Mouse (Mus musculus) T-cell, adult 2 months (primary cell): ENCODE measurements around the gene Crhr2.

ENCODE experiments used
- DNase-seq: peaks from one replicate; pipeline ENCODE4 v3.0.0; 2022; ENCODE audit warnings: low spot score

Gene Crhr2

DNA sequence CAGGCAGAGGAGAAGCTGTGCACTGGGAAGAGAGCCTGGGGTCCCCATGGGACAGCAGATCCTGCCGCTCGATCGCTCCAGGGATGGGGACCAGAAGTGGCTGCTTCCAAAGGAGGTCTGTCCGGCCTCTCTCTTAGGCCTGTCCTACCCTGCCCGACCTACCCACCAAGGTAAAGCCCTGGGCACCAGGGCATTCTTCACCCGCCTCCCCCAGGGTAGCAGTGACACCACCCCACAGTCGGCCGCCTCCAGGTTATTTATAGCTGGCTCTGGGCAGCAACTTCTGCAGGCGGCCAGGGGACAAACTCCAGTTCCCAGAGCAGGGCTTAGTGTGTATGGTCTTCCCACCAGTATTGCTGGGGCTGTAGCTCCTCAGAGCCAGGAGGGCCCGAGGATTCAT, at the start of gene Crhr2:
Gene Crhr2 (minus strand): TSS at position 223 of the 400 bp plus-strand sequence.
- no peak for DNase-seq

DNA sequence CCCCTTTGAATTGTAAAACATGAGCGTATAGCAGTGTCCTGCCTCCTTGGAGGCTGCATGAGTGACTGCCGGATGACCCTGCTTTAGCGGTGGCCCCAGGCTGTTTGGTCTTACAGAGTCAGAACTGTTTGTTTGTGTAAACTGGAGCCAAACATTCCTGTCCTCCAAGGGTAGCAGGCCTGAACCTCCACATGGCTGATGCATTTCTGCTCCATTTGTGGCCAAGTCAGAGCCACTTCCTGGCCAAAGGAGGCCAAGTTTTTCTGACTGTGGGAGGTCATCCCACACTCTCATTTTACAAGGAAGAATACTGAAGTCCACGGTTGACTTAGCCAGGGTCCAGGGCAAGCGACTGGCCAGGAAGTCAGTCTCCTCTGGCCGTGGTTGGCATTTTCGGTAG, 46.7 kb upstream of the Crhr2 start:
- no peak for DNase-seq

DNA sequence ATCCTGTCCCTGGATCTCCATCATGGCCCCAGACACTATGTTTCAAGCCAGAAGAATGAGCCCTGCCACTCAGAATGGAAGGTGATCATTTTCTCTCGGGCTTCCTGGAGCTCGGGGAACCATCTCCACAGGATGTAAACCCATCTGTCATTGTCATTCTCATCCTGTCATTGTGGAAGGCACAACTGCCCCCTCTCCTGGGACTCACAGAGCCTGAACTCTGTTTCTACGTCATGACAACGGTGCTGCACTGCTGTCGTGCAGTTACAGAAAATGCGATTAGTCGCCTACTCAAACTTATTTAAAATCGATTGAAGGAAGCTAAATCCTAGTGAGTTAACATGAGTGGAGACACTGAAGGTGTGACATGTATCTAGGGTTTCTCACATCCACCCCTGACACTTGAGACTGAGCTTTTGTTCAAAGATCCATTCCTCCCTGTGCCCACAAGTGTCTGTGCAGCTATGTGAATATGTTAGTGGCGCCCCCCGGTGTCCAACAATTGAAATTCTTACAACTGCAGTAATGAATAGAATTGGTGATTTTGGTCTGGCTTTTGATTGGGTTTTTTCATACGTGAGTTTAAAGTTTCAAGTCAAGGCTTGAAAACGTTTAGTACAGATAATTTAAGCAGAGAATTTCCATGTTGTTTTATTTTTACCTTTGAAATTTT, 44.4 kb upstream of the Crhr2 start:
- DNase-seq: no peak

DNA sequence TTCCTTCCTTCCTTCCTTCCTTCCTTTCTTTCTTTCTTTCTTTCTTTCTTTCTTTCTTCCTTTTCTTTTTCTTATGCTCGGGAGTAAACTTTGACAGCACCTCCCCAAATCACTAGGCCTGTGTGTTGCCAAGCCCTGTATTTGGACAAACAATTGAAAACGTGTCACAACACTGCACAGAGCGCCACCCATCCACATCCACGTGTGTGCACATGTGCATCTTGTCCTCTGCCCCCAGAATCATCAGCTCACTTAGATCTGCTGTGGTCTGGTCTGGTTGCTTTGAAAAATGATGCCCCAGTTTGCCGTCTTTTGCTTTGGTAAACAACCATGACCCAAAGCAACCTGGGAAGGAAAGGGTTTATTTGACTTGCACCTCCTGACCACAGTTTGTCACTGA, 43.1 kb upstream of the Crhr2 start:
- no peak for DNase-seq

DNA sequence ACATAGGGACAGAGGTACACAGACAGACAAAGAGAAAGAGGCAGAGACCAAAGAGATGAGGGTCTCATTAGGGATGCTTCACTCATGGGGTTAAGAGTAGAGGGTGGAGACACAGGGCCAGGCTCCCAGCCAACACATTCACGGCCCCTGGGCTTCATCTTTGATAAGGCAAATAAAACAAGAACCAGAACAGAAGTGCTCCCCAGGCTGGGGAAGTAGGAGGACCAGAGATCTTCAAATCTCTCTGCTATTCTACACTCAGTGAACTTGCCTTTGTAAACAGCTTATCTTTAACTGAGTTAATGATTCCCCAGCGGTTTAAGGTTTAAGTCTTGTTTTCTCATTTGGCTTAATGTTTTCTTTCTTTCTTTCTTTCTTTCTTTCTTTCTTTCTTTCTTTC, 42.6 kb upstream of the Crhr2 start:
- DNase-seq: no peak

DNA sequence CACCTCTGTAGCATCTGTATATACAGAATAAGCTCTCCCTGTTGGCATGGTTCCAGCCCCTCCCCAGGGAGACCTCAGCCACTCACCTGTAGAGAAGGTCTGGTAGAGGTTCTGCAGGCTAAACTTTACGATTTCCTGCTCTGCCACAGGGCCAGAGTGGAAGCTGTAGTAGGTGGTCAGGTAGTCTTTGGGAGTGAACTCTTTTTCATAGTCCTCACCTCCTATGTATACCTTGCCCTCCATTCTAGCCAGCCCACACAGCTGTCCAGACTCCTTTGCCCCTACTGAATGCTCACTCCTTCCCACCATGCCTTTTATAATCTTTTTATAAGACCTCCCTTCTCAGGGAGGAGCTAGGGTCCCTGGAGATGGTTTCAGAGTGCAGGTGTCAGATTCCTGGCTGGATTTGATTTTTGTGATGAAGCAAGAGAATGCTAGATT, 41.9 kb upstream of the Crhr2 start, which contains the start of gene Inmt:
Gene Inmt (minus strand): TSS at position 303 of the 441 bp plus-strand sequence.
- DNase-seq: no peak

DNA sequence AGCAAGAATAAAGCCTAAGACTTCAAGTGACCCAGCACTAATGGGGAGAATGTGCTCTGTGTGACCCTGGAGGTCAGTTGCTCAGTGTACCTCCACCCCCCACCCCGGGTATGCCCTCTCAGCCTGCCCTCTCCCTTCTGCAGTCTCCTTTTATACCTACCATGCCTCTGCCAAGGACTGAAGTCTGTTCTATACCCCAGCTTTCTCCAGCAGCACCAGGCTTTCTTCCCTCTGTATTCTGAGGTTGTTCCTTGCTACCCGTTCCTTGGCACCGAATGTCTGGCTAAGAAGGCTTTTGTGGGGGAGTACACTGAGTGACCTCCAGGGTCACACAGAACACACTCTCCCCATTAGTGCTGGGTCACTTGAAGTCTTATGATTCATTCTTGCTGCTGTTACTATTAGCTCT, 41.1 kb upstream of the Crhr2 start:
- DNase-seq: no peak

DNA sequence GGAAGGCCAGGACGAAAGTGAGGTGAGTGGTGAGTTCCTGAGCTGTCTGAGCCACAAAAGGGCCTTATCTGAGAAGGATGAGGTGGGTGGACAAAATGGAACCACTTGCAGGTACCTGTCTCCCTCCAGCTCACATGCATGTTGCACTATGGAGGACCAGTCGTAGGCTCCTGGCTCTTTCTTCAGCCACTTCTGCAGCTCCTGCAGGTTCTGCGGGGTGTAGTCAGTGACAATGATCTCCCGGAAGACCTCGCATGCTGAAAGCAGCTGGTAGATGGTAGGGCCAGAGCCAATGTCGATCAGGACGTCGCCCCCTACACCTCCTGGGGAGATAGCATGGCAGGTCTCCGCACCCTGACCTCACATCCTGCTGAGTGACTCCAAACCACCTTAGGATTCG, 40.4 kb upstream of the Crhr2 start:
- DNase-seq: no peak

DNA sequence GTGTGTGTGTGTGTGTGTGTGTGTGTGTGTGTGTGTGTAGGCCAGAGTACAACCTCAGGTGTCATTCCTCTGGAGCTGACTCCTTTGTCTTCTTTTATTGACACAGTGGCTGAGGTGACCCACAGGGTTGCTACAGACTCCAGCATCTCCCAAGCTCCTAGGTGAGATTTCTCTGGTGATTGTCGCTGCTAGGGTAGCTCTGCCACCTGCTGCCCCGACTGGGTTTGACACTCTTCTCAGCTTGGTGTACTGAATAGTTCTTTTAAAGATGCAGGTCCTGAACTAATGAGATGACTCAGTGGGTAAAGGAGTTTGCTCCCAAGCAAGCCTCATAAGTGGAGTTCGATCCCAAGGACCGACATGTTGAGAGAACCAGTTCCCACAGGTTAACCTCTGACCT, 38.8 kb upstream of the Crhr2 start:
- DNase-seq: no peak

DNA sequence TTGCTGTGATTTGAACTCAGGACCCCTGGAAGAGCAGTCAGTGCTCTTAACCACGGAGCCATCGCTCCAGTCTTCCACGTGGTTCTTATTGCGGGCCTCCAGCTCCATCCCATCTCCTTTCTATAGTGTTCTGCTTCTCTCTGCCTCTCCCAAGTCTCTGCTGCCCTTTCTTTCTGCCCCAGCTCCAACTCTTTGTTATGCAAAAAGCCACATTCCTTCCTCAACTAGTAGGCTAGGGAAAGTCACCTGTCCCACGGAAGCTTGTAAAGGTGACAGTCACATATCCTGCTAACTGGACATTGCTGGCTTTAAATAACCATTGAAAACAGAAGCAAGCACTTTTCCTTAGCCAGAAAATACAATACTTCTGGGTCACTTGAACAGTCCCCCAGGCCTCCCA, 37.0 kb upstream of the Crhr2 start:
- no peak for DNase-seq

DNA sequence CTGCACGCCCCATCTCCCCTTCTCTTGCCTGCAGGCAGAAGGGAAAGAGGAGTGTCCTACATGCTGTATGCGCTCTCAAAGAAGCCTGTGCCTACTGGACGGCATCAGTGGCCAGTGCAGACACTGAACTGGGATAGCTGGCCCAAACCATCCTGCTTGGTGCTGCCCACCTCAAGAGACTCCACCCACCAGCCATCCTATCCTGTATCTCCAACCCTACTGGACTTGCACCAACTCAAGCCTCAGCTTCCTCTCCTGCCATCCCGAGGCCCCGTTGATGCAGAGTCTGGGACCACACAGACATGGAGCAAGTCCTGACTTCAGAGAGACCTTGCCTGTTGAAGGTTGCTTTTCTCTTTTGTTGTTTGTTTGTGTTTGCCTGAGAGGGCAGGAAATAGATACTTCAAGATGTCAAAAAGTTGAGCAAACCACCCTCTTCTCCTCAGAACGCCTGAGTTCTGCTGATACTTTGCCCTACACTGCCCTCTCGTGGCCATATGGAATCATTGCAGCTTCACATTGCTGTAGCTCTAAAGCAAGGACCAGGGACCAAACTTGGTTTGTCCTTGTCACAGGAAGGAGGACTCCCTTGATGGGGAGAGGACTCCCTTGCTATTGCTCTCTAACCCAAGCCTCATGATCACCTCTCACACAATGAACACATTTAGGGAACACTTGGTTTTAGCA, 34.1 kb upstream of the Crhr2 start:
- peak; percentile 65 for DNase-seq

DNA sequence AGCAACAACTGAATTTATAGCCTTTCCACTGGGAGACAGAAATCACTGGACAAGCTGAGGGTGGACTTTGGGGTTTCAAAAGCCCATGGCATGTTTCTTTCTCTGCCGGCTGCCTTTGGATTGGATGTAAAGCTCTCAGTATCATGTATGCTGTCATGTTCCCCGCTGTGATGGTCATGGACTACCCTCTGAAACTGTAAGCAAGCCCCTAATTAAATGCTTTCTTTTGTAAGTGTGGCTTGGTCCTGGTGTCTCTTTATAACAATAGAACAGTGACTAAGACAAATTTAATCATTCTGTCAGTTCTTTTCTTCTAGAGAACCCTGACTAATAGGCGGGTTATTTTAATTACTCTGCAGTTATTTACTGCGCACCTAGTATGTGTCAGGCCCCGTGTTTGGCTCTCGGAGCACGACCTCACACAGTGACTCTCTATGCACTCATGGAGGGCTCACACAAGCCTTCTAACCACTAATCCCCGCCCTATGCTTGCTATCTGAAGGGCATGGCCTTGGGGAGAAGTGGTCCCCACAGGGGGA, 30.3 kb upstream of the Crhr2 start:
- DNase-seq: no peak

DNA sequence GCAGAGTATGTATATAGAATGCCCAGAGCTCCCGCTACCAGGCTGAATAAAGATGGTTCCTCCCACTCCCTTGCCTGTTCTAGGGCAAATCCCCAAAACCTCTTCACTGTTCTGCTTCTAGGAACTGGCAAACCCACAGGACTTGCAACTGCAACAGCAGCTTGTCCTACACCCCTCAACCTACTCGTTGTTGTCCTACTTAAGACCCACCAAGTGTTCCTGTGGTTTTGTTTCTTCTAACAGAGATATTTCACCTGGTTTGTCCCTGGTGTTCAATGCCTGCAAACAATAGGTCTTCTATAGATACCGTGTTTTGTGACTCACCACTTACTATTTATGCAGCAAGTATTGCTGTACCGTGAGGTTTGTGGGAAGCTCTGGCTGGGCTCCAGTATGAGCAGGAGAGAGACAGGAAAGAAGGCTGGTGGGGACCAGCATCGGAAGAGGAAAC, 28.5 kb upstream of the Crhr2 start:
- DNase-seq: no peak

DNA sequence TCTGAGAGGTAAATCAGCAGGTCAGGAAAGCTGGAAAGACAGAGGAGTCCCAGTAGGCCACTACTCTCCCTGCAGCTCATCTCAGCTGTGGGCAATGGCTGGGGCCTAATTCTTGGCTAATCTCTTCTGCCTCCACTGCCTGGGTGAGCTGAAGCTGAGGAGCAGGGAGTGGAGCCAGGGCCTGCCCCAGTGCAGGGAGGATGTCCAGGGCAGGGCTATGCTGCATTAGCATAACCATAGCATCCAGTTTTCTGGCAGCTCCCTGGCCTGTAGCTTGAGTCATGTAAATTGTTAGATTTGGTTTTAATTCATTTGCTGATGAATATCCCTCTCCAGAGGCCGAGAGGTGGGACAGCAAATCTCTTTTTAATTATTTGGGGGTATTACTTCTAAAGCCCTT, 26.4 kb upstream of the Crhr2 start:
- no peak for DNase-seq

DNA sequence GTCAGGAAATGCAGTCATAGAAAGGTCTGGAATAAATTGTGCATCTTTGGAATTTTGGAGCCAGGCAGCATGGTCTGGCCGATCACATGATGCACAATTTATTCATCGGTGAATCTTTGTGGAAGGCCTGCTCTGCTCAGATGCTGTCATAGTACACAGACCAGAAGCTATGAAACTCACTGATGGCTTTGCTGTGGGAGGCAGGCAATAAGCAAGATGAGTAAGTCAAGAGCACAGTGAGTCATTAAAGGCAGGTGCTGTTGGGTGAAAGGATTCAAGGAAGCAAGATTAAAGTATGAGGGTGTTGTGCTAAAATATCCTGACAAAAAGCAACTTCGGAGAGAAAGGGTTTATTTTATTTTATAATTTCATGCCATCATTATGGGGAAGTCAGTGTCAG, 19.4 kb upstream of the Crhr2 start:
- DNase-seq: no peak

DNA sequence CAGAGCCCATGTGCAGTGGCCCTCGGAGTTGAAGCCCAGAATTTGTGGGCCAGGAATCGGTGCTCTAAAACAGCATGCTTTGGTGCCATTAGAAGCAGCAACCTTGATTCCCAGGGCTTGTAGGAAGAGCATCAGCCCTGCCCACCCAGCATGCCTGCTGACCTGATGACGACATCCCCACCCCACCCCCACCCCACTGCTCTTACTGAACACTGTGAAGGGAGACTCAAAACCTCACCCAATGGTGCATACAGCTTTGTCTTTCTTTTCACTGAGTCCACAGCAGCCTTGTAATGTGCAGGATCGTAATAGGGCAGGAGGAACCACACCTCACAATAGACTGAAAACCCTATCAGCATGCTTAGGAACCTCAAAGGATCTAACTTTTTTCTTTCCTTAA, 13.3 kb upstream of the Crhr2 start:
- DNase-seq: no peak

DNA sequence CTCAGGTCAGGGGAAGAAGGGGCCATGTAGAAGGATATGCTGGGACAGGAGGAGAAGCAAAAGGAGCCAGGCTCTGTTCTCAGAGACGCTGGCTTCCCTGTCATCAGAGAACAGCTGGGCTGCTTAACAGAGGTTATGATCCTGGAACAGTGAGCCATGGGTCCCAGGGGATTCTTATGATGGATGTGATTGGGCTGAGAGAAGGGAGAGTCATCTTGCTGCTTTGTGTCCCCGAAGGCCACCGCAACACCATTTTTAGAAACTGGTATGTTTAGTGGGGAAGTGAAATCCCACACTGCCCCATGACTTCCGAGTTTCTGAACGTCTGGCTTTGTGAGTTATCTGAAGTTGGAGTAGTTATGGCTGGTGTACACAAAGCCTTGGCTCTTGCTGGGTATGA, 12.5 kb upstream of the Crhr2 start:
- no peak for DNase-seq

DNA sequence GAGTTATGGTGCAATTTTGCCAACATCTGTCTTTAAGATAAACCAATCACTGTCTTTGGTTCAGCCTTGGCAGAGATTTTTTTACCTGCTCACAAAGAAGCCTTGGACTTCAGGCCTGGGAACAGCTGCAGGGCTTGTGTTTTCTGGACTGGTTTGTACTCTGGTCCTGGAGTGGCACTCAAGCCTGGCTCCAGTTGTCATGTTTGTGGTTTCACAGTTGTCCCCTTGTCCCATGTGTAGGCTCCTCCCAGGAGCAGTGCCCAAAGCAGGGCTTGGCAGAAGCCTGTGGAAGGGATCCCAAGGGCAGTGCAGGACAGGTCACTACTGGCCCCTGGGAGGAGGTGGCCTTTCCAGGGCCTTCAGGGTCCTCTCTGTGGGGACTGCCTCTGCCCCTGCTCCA, 5.5 kb upstream of the Crhr2 start:
- DNase-seq: no peak

DNA sequence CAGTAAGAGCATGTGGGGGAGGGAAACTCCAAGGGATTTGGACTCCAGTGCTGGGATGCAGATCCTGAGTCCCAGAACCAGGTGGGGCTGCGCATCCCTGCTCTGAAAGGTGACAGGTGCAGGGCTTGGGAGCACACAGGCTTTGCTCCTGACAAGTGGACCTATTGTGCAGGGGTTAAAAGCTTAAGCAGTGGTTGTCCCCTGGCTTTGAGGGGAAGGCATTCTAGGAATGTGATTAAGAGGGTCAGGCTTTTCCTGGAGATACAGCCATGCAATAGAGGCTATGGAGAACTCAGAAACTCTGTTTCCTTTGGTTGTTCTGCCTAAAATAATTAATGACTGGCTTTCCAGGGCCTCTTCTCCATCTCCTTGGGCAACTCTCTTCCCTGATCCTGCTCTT, 609 bp upstream of the Crhr2 start:
- no peak for DNase-seq

DNA sequence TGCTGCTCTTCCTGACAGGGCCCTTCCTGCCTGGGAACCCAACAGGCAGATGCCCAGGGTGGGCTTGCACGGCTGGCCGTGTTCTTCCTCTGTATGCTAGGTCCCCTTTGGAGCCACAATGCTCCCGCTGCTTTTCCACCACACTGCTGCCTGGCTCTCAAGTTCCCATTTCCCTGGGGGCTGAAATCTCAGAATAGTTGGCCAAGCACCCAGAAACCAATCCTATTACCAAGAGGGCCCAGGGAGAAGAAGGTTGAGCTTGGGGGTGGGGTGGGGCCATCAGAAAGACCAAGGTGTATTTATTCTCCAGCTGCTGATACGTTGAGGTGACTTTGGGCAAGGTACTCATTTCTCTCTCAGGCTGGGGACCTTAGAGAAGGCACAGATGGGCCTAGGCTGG, 1.5 kb downstream of the Crhr2 start:
- no peak for DNase-seq

DNA sequence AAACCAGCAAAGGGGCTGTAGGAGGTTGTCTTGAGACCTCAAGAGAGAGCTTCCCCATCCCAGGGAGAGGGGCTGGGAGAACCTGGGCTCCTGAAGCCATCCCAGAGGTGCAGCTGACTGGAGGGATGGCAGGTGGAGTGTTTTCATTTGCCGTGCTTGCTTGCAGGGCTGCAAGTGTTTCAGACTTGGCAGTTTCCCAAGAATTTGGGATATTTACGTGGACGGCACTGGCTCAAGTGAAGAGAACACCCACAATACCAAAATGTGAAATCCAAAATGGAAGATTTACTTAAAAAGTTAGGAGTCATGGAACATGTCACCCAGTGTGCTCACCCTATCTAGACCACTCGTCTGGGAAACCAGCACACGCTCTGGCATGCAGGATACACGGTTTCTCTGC, 2.2 kb downstream of the Crhr2 start:
- no peak for DNase-seq

DNA sequence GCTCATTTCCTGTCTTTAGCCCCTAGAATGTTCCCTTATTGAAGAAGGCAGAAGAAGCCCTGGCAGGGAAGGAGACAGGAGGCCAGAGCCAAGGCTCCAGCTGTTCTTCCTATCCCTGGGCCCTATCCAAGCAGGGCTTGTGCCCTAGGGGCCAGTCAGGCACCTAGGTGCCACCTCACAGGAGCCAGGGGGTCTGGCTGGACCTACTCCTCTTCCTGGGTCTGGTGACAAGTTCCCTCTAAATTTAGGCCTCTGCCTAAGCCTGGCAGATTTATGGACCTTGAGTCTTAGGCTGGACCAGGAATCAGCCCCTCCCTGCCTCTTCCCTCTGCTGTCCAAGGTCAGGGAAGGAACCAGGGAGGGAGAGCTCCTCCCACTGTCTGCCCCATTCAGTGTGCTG, 4.4 kb downstream of the Crhr2 start:
- no peak for DNase-seq

DNA sequence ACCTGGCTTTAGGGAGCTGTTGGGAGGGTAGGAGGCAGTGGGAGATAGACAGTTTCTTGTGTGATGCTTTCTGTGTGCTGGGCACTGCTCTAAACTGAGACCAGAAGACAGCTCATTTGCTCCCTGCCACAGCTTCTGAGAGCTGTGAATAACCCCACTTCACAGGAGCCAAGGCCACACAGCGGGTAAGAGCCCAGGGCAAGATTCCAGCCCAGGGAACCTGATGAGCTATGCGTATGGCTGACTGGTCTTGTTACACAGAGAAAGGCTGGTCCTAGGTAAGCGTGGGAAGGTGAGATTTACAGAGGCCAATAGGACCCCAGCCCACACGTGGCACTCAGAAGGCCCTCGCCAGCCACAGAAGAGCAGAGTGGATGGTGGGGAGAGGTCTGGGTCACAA, 6.2 kb downstream of the Crhr2 start:
- no peak for DNase-seq

DNA sequence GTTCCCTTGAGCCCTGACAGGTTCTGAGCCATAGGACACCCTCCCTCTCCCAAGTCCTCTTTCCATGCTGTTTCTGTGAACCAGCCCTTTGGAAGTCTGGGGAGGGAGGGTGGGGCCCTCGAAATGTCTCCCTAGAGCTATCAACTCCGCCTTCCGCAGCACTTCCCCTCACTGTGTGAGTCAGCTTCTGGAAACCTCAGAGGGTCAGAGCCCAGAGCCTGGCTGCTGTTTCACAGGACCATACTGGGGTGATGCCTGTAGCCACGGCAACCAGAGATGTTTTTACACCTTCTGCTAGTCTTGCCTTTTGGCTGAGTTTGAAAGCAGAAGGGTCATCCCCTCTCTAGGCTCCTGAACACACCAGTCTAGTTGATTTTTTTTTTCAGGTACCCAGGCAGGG, 9.8 kb downstream of the Crhr2 start:
- no peak for DNase-seq
